Mouse (Mus musculus) ZHBTc4 (cell line): Measurements from ENCODE around the gene B4galnt2.
"Not testable (repeated sequence)": the region's sequence is repeated elsewhere in the genome, so short reads cannot be mapped to it uniquely, and the experiment has no call there.

Source experiments
- DNase-seq: peaks from one replicate; pipeline ENCODE4 v3.0.0-alpha.2; 2011; ENCODE audit warnings: low read depth, low spot score

B4galnt2 gene

GRCm38 (mm10) chr11:95896446-95897179 lies 18.1 kb downstream of the B4galnt2 start:
- DNase-seq: no peak

DNA sequence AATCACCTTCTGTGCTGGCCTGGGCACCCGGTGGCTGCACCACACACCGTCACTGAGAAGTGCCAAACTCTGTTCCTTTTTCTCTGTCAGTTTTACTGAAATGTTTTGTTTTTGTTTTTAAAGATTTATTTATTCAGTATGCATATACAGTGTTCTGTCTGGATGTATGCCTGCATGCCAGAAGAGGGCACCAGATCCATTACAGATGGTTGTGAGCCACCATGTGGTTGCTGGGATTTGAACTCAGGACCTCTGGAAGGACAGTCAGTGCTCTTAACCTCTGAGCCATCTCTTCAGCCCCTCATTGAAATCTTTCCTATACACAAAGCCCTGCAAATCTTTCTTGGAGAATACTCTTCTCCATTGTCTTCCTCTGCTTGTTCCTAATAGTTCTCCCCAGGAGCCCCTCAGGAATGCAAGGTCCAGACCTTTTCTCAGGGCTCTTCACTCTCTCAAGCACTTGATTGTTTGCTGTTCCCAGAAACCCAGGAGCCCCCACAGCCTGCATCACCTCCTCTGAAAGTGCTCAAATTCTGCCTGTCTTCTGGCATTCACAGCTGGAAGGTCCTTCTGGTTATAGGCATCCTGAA lies 24.1 kb downstream of the B4galnt2 start:
- no peak for DNase-seq

DNA sequence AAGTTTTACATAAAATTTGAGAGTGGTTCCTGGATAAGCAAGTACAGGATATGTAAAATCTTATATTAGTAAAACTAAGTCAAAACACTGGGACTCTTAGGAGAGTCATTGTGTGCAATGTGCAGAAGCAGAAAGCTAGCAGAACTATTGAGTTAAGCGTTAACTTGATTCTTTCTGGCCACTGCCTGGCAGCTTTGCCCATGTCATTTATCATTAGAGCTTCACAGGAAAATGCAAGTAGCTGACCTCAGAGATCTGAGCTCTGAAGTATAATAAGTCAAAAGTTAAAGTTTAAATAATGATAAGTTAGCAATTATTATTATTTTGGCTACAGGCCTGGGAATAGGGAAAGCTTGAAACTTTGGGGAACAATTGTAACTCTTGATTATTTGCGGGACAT lies 34.8 kb downstream of the B4galnt2 start:
- DNase-seq: not testable (repeated sequence)

GRCm38 (mm10) chr11:95876296-95876695 lies 38.4 kb downstream of the B4galnt2 start:
- peak; percentile 91 for DNase-seq

DNA sequence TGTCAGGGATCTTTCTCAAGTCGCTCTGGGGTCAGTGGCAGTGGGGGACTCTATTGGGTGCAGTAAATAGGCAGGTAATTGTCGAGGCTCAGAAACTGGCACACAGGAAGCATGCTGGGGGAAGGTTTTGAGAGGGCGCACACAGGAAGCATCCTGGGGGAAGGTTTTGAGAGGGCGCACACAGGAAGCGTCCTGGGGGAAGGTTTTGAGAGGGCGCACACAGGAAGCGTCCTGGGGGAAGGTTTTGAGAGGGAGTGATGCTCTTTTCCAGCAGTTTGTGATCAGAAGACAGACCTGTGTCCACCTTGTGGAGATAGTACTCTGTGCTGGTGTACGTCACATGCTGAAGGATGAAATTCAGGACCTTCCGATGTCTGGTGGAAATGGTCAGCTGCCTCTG lies 38.9 kb downstream of the B4galnt2 start:
- peak; percentile 82 for DNase-seq

- no peak for DNase-seq
Measured at GRCm38 (mm10) chr11:95869918-95870470, 44.7 kb downstream of the B4galnt2 start.

- DNase-seq: no peak
Measured at GRCm38 (mm10) chr11:95869442-95869841, 45.2 kb downstream of the B4galnt2 start.

DNA sequence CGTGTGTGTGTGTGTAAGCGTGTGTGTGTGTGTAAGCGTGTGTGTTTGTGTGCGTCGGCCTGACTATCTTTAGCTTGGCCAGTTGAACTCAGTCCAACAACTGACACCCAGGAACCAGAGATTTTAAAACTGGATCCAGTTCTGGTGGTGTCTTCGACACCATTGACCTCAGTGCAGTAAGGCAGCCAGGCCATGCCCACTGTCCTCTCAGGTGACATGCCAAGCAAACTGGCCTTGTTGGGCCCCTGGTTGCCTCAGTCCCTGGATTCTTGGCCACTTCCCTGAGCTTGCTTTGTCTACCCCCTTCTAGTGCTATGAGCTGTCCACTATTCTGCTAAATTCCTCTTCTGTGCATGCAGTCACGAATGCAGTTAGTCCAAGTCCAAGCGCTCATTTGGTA lies 53.3 kb downstream of the B4galnt2 start:
- no peak for DNase-seq

DNA sequence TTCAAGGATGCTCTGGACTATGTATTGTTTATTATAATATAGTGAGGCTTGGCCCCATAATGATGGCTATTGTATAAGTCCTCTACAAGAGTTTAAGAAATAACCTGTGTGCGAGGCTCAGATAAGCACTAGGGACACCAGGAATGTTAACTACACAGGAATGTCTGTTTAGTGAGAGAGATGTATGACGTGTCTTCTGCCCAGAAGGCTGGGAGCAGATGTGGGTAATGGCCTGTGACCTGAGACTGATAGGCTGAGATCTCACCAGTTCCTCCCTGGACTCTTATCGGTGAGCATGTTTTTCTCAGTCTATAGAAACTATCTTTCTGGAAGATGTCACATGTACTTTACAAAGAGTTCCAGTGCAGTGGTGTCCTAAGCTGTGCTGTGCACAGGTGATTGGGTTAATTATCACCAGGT lies 54.6 kb downstream of the B4galnt2 start:
- DNase-seq: peak; percentile 56

- peak; percentile 78 for DNase-seq
Measured at GRCm38 (mm10) chr11:95859468-95859855, 55.2 kb downstream of the B4galnt2 start.

GRCm38 (mm10) chr11:95858528-95859467 lies 55.9 kb downstream of the B4galnt2 start:
- peak; percentile 99 for DNase-seq

DNA sequence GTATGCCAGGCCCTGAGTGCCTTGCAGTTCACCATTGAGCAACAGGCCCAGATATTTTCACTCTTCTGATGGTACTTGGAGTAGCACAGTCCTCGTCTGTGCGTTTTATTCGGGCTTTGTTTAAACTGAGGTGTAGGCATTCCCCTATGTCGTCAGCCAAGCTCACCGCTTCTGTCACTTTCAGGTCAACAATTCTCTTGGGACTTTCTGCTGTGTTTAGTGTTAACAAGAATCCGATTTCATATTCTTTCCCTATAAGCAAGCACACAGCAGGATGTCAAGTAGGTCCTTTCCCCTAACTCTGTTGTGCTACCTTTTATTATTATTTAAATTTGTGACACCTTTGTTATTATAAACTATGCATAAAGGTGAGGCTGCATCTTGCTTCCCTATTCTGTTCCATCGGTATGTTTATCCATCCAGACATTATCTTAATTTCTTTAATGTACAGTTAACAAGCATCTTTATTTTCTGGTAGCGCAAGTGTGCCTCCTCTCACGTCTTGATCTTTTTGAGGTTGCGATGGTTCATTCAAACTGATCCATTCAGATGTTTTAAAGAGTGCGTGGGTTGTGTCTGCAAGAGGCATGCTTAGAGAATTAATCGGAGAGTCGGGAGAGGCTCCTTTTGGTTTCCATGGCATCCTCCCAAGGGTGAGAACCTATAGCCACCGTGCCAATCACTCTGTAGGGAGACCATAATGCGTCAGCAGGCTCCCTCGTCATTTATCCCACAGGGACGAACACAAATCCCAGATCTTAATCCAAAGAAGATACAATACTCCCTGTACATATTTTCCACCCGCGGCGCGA lies 56.8 kb downstream of the B4galnt2 start:
- DNase-seq: no peak

DNA sequence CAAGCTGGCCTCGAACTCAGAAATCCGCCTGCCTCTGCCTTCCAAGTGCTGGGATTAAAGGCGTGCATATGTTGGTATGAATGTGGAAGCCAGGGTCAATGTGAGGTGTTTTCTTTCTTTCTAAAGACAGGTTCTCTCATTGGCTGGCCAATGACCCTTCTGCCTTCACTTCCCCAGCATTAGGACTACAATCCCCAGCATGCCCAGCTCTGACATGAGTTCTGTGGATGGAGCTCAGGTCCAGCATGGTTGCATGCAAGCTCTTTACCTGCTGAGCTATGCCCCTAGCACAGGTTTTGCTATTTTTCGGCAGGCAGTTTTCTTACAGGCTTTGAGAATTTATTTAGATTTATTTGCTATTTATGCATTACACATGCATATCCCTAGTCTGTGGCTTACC lies 57.4 kb downstream of the B4galnt2 start:
- DNase-seq: peak; percentile 63

DNA sequence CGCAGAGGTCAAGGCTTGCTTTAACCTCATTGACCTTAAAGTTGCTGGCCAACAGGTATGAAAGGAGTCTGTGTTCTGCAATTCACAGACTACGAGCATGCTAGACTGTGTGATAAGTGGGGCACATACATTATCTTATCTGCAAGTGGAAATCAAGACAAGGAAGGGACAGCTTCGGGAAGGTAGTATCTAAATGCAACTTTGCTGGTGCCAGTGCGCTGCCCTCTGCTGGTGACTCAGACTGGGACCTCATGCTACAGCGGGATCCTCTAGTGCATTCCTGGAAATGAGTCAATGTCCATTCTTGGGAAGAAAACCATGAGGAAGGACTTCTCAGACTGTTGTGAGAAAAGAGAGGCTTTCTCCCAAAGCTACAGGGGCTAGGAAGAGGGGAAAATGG lies 61.0 kb downstream of the B4galnt2 start:
- DNase-seq: peak; percentile 65

GRCm38 (mm10) chr11:95850898-95851297 lies 63.8 kb downstream of the B4galnt2 start:
- DNase-seq: no peak

DNA sequence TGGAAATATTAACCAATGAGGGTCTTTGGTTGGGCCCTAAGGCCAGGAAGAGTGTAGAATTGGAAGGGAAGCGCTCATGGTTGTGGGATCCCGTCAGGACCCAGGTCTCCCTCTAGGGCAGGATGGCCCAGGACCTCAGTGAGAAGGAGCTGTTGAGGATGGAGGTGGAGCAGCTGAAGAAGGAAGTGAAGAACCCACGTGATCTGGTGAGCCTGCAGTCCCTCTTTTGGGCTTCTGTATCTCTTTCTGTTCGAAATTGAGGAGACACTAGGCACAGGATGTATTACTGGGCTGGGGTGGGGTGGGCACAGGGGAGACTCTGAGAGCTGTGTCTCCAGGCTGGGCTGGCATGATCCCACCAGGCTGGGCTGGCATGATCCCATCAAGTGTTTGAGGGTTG lies 69.8 kb downstream of the B4galnt2 start:
- no peak for DNase-seq

- peak; percentile 29 for DNase-seq
Measured at GRCm38 (mm10) chr11:95843421-95843950, 71.2 kb downstream of the B4galnt2 start.

- DNase-seq: no peak
Measured at GRCm38 (mm10) chr11:95842953-95843352, 71.7 kb downstream of the B4galnt2 start.

- peak; percentile 43 for DNase-seq
Measured at GRCm38 (mm10) chr11:95842074-95842681, 72.5 kb downstream of the B4galnt2 start, which contains the start of gene Abi3. Gene Abi3 (minus strand): TSS chr11:95842476.

DNA sequence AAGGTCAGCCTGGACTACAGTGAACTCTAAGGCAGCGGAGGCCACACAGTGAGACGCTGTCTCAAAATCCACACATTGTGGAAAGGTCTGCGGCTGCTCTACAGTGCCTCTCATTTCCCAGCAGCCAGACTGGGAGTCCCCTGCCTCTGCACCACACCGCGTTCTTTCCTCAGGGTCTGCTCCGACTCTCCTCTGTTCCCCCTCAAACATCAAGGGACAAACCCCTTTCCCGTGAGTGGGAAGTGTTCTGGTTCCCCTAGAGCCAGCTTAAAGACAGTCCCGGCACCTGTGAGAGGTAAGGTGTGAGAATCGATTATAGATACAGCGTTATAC lies 73.2 kb downstream of the B4galnt2 start:
- no peak for DNase-seq
